Mouse (Mus musculus) intestine, postnatal 0 days (tissue): ENCODE measurements at regions not wholly inside any gene's neighbourhood (a gene's known extent, or its start where the extent isn't known, plus 50 kb on each side); places are given as distances from the start of the nearest gene placed in this dataset.

Source experiments
- ATAC-seq: fragments of 200-750 bp; cut with Nextera tagmentation; 2 replicates; pipeline ENCODE4 v1.8.0; 2017; ENCODE audit warnings: mild to moderate bottlenecking, moderate TSS enrichment, moderate library complexity
- H3K27ac ChIP-seq: fragments of 300-500 bp; sonication (generic); 2 replicates; pipeline ENCODE4 v1.5.1; 2014; ENCODE audit warnings: mild to moderate bottlenecking, low read depth, low read length, moderate library complexity
- H3K27me3 ChIP-seq: fragments of 300-500 bp; sonication (generic); replicated peaks from 2 replicates; pipeline ENCODE4 v1.6.1; 2014; ENCODE audit warnings: low read length, mixed read lengths; ENCODE audit not compliant: control insufficient read depth, insufficient read depth
- H3K36me3 ChIP-seq: fragments of 300-500 bp; sonication (generic); 2 replicates; pipeline ENCODE4 v1.6.1; 2014; ENCODE audit warnings: mild to moderate bottlenecking, moderate library complexity; ENCODE audit not compliant: control insufficient read depth, insufficient read depth
- H3K4me1 ChIP-seq: fragments of 300-500 bp; sonication (generic); replicated peaks from 2 replicates; pipeline ENCODE4 v1.6.1; 2014; ENCODE audit warnings: antibody characterized with exemption, low read length, mixed read lengths; ENCODE audit not compliant: control insufficient read depth, insufficient read depth
- H3K4me2 ChIP-seq: fragments of 300-500 bp; sonication (generic); replicated peaks from 2 replicates; pipeline ENCODE4 v1.6.1; 2014; ENCODE audit warnings: low read depth, mild to moderate bottlenecking, moderate library complexity
- H3K4me3 ChIP-seq: fragments of 300-500 bp; sonication (generic); 2 replicates; pipeline ENCODE4 v1.5.1; 2014; ENCODE audit warnings: low read depth, low read length
- H3K9ac ChIP-seq: fragments of 300-500 bp; sonication (generic); 2 replicates; pipeline ENCODE4 v1.6.1; 2014; ENCODE audit warnings: mild to moderate bottlenecking, low read depth, low read length
- H3K9me3 ChIP-seq: fragments of 300-500 bp; sonication (generic); 2 replicates; pipeline ENCODE4 v1.6.1; 2016; ENCODE audit warnings: mixed run types; ENCODE audit not compliant: control insufficient read depth
- CTCF ChIP-seq: sonication (generic); IDR thresholded peaks from 2 replicates; pipeline ENCODE4 v1.5.1; 2016; ENCODE audit warnings: low read depth, mild to moderate bottlenecking, control low read depth, antibody characterized with exemption, moderate library complexity
- WGBS: fragments of 180-500 bp; shearing (Covaris S2); extraction: QIAGEN DNeasy Blood & Tissue Kit; methylation state at CpG from one replicate; pipeline ENCODE4 v1.1.7; 2014; 5-methylcytosine and 5-hydroxymethylcytosine counted together

DNA sequence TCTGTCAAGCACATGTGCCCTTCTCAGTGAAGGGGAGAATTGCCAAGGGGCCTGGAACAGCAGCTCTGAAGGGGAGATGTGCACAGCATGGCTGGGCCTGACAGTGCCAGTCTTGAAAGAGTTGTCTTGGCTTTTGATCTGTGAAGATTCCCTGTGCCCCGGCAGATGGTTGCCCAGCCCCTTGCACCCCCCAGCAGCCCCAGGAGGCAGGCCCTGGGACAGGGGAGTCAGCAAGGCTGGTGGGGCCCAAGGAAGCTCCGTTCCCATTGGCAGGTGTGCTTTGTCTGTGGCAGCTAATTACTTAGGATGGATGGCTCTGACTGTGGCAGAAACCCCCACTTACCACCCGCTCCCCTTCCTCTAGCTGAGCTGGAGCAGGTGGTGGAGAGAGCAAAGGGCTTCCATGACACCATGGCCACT, 58.6 kb downstream of the Tspan17 start:
- ATAC-seq: no peak
- no peak overlapping the region for H3K9ac ChIP-seq
- no peak overlapping the region for H3K4me2 ChIP-seq
- H3K4me1 ChIP-seq: no peaks in the 10 kb centered on the region
- H3K4me3 ChIP-seq: no peak overlapping the region
- no peaks in the 10 kb centered on the region for H3K27me3 ChIP-seq
- H3K27ac ChIP-seq: no peak overlapping the region
- H3K9me3 ChIP-seq: no peaks in the 10 kb centered on the region
- no peak for TF ChIP-seq CTCF
- H3K36me3 ChIP-seq: no peaks in the 10 kb centered on the region
- WGBS: 48% methylated on average over 3 of the region's 3 CpGs

- Histone ChIP-seq H3K36me3 (no peaks in the 10 kb centered on the region), H3K9me3 (no peaks in the 10 kb centered on the region), H3K4me1 (no peaks in the 10 kb centered on the region), H3K9ac (no peak overlapping the region), H3K27ac (no peak overlapping the region), H3K4me3 (no peak overlapping the region), H3K4me2 (no peak overlapping the region), H3K27me3 (no peaks in the 10 kb centered on the region)
- 43% methylated on average over 4 of the region's 4 CpGs for WGBS
- TF ChIP-seq CTCF: no peak
- ATAC-seq: no peak
Observed at GRCm38 (mm10) chr13:54851131-54851530, 62.0 kb downstream of the Tspan17 start.

DNA sequence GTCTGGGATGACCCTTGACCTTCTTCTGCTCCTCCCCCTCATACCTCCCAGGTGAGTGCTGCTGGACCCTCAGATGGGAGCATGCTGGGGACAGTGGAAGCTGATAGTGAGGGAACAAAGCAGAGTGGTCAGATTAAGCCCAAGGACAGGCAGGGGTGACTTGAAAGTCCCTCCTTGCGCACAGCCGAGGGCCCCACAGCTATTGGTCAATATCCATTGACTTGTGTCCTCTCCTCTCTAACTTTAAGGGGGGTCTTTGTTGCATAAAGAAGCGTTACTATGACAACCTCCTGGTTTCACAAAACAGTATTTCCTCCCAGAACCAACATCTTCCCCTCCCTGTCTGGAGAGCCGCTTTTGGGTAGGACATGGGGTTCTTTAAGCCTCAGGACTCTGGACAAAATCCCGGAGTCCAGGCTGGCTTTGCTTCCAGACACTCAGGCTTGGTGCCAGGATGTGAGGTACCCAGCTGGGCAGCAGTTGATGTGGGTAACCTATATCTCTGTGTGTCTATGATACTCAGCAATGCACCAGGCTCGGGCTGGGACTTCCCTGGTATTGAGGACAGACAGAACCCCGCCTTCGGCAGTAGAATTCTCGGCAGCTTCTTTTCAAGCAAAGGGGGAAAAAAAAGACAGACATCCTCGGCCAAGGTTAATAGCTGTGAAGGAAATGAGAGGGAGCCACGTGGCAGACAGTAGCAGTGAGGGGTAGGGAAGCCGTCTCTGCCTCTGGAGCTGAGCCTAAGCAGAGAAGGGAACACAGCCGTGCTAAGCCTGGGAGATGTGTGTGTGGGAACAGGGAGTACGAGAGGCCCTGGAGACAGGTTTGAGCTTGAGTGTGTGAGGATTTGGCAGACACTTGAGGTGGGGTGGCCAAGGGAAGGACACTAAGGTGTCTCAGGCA, 66.4 kb downstream of the Tspan17 start:
- Histone ChIP-seq H3K9ac (no peak overlapping the region), H3K27ac (no peak overlapping the region), H3K9me3 (no peaks in the 10 kb centered on the region), H3K36me3 (no peaks in the 10 kb centered on the region), H3K4me3 (no peak overlapping the region), H3K4me1 (no peaks in the 10 kb centered on the region), H3K4me2 (no peak overlapping the region), H3K27me3 (no peaks in the 10 kb centered on the region)
- no peak for TF ChIP-seq CTCF
- no peak for ATAC-seq
- WGBS: 58% methylated on average over 14 of the region's 14 CpGs

GRCm38 (mm10) chr13:54862931-54863330, 73.8 kb downstream of the Tspan17 start:
- 77% methylated on average over 4 of the region's 4 CpGs for WGBS
- Histone ChIP-seq H3K36me3 (no peaks in the 10 kb centered on the region), H3K27ac (no peak overlapping the region), H3K4me3 (no peak overlapping the region), H3K9ac (no peak overlapping the region), H3K4me2 (no peak overlapping the region), H3K27me3 (no peaks in the 10 kb centered on the region), H3K9me3 (no peaks in the 10 kb centered on the region), H3K4me1 (no peaks in the 10 kb centered on the region)
- TF ChIP-seq CTCF: no peak
- no peak for ATAC-seq

GRCm38 (mm10) chr13:54864048-54864447, 74.9 kb downstream of the Tspan17 start:
- no peak for ATAC-seq
- H3K4me3 ChIP-seq: no peak overlapping the region
- 36% methylated on average over 10 of the region's 10 CpGs for WGBS
- H3K27me3 ChIP-seq: no peaks in the 10 kb centered on the region
- no peak overlapping the region for H3K4me2 ChIP-seq
- no peaks in the 10 kb centered on the region for H3K9me3 ChIP-seq
- no peaks in the 10 kb centered on the region for H3K4me1 ChIP-seq
- H3K9ac ChIP-seq: no peak overlapping the region
- no peak overlapping the region for H3K27ac ChIP-seq
- no peak for TF ChIP-seq CTCF
- no peaks in the 10 kb centered on the region for H3K36me3 ChIP-seq

DNA sequence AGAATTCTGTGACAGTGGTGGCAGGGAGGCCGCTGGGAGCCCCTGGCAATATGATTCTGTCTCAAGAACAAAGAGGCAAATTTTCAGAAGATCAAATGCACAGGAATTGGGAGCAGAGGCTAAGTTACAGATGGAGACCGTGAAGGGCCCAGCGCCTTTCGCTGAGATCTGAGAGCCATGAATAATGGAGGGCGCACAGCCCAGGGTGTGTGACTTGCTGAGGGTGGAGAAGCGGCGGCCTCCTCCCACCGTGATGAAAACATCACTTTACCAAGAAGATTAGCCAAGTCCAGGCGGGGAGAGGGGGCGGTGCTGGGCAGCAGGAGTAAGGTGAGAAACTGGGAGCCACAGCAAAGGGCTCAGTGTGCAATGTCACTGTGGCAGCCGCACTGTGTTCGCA, 77.2 kb upstream of the Unc5a start:
- TF ChIP-seq CTCF: no peak
- Histone ChIP-seq H3K27ac (no peak overlapping the region), H3K4me3 (no peak overlapping the region), H3K36me3 (no peaks in the 10 kb centered on the region), H3K9me3 (no peaks in the 10 kb centered on the region), H3K4me2 (no peak overlapping the region), H3K27me3 (peaks cover 35% of the 10 kb centered on the region), H3K4me1 (no peaks in the 10 kb centered on the region), H3K9ac (no peak overlapping the region)
- no peak for ATAC-seq
- WGBS: 28% methylated on average over 12 of the region's 12 CpGs
